Comparison of ENCODE assay signal across 9 mouse cellular contexts in the genomic region with DNA sequence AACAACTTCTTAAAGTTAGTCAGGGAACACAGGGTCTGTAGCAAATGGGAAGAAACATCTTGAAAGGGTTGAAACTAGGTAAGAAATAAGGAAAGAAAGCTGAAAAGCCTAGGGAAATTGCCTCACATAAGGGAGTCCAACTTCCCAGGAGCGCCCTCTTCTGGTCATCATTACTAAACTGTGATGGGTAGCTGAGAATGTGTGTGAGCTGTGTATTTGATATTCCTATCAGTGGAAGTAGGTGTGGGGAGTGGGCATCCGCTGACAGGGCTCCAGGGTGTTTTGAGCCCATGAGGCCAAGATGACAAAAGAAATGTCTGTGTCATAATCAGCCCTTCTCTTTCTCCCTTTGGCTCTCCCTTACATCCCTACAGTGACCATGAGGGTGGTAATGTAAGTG. TPM values are rescaled to one million over a fixed set of nuclear protein-coding genes. Genes with fewer than 3 reads are reported as not detected.
DNase-seq lines count a peak whose midpoint lies in the region; ATAC-seq lines count a peak whose summit lies in the region.
"Had no signal": no experiment of that assay in that cellular context is flagged by ENCODE, and none has a peak within 500 bp of the region (broad histone marks: within the 10 kb centered on the region; RNA-seq: fewer than 3 reads in every experiment).

No protein-coding gene starts in this region.

- peak; percentile 68 for DNase-seq in gastrocnemius, adult 18-20 months (ENCODE audit: low spot score)
- no peak for DNase-seq in gastrocnemius, postnatal 25 days
- DNase-seq in right cerebral cortex, adult 18-20 months: peak; percentile 43
- DNase-seq in right cerebral cortex, postnatal 25 days: no peak
- DNase-seq in c-Kit-negative CD71-positive TER-119-positive erythroid progenitor cells, embryonic 14.5 days (ENCODE audit: low read depth, low spot score): peak; percentile 60
- DNase-seq in kidney, postnatal 14 days: peak; percentile 63
- no peak for DNase-seq in ovary, postnatal 36 days (ENCODE audit: low spot score)

- ATAC-seq in megakaryocyte-erythroid progenitor cell, adult 5-6 weeks (replicated peaks; ENCODE audit: low FRiP score, low TSS enrichment, poor library complexity, severe bottlenecking): peak; percentile 48

RNA-seq across cellular contexts. Expression of a gene that starts 10.0 kb away (rescaled TPM):
- total RNA-seq in gastrocnemius, adult 18-20 months (2021): 100 to 1,000 TPM; 388 to 467 TPM
- 100 to 1,000 TPM; 443 to 454 TPM for total RNA-seq in gastrocnemius, postnatal 25 days (2021)
- total RNA-seq in megakaryocyte-erythroid progenitor cell, adult 5-6 weeks (2014; fragmentation: Nextera tagmentation): 12.9 and 16.8 TPM in 2 replicates
- total RNA-seq in megakaryocyte-erythroid progenitor cell, adult 5-6 weeks (2017): 8.8 and 10.9 TPM in 2 replicates

RNA-seq across cellular contexts. Expression of a gene that starts 18.1 kb away (rescaled TPM):
- 10 to 100 TPM; 44.5 to 47.0 TPM for total RNA-seq in gastrocnemius, adult 18-20 months (2021)
- 10 to 100 TPM; 61.5 to 70.1 TPM for total RNA-seq in gastrocnemius, postnatal 25 days (2021)
- 62.2 and 68.5 TPM in 2 replicates for total RNA-seq in megakaryocyte-erythroid progenitor cell, adult 5-6 weeks (2014; fragmentation: Nextera tagmentation)
- total RNA-seq in megakaryocyte-erythroid progenitor cell, adult 5-6 weeks (2017): 8.3 and 11.7 TPM in 2 replicates

RNA-seq across cellular contexts. Expression of a gene that starts 21.3 kb away (rescaled TPM):
- 100 to 1,000 TPM; 561 to 590 TPM for total RNA-seq in gastrocnemius, adult 18-20 months (2021)
- total RNA-seq in gastrocnemius, postnatal 25 days (2021): 100 to 1,000 TPM; 589 to 611 TPM
- 226 and 251 TPM in 2 replicates for total RNA-seq in megakaryocyte-erythroid progenitor cell, adult 5-6 weeks (2014; fragmentation: Nextera tagmentation)
- total RNA-seq in megakaryocyte-erythroid progenitor cell, adult 5-6 weeks (2017): 113 and 182 TPM in 2 replicates

RNA-seq across cellular contexts. Expression of a gene that starts 36.5 kb away (rescaled TPM):
- 10 to 100 TPM; 46.4 to 48.3 TPM for total RNA-seq in gastrocnemius, adult 18-20 months (2021)
- 10 to 100 TPM; 45.5 to 47.9 TPM for total RNA-seq in gastrocnemius, postnatal 25 days (2021)
- 62.8 and 95.5 TPM in 2 replicates for total RNA-seq in megakaryocyte-erythroid progenitor cell, adult 5-6 weeks (2014; fragmentation: Nextera tagmentation)
- 86.0 and 87.5 TPM in 2 replicates for total RNA-seq in megakaryocyte-erythroid progenitor cell, adult 5-6 weeks (2017)

RNA-seq across cellular contexts. Expression of a gene that starts 42.2 kb away (rescaled TPM):
- total RNA-seq in gastrocnemius, adult 18-20 months (2021): not detected
- not detected for total RNA-seq in gastrocnemius, postnatal 25 days (2021)
- total RNA-seq in megakaryocyte-erythroid progenitor cell, adult 5-6 weeks (2014; fragmentation: Nextera tagmentation): not detected in 2 replicates
- total RNA-seq in megakaryocyte-erythroid progenitor cell, adult 5-6 weeks (2017): not detected in 2 replicates
- total RNA-seq: hematopoietic stem cell, adult 5-6 weeks had no signal

Comparison
In these comparisons a context has a peak if more than half of its experiments do, and no peak if none do; other contexts are left out.
1. DNase-seq: peak in gastrocnemius, adult 18-20 months (single experiment), right cerebral cortex, adult 18-20 months (single experiment), c-Kit-negative CD71-positive TER-119-positive erythroid progenitor cells, embryonic 14.5 days (single experiment) and kidney, postnatal 14 days (single experiment); none in gastrocnemius, postnatal 25 days (single experiment), right cerebral cortex, postnatal 25 days (single experiment) and ovary, postnatal 36 days (single experiment).
2. RNA of a gene that starts 10.0 kb away (total RNA-seq): 388 to 467 TPM in gastrocnemius, adult 18-20 months and 443 to 454 TPM in gastrocnemius, postnatal 25 days; 8.8 to 16.8 TPM in megakaryocyte-erythroid progenitor cell, adult 5-6 weeks; every median in the first group is over 10 times any median in the second.